Mouse (Mus musculus): Measurements from ENCODE around the gene Sirt3.
A peak's percentile ranks its signal among the peaks of the same experiment; 100 is the strongest.

Sirt3 gene

GRCm38 (mm10) chr7:140848591-140848990 is 33.5 kb downstream of the Sirt3 start:
- ATAC-seq (ENCODE audit: low TSS enrichment) = no peak

DNA sequence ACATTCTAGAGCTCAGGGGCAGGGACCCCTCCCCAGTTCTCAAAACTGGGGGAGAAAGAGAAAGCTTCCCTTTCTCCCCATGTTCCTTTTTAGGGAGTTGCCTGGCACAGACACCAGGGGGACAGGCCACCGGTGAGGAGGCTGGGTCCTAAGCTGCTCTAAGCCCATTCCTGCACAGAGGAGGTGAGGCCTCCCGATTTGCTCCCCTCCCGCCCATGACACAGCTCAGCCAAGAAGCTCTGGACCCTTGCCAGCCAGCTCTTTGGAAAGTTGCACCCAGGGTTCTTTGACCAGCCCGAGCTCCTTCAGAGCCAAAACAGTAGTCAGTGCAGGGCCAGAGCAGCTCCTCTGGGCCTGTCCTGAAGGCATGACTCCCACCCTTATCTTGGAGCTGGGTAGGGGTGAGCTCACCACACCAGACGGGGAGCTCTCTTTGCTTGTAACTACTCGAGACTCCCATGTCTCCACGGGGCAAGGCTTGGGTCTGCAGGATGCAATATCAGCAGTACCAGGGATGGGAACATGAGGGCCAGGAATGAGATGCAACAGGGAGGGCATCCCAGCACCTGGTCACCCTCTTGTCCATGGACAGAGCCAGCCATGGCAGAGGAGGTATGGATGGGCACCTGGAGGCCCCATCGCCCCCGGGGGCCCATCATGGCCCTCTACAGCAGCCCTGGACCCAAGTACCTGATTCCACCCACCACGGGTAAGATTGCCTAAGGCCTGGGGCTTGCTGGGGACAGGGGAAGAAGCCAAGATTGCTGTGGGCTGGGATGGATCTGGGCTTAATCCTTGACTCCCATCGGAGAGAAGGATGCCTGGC is 34.1 kb downstream of the Sirt3 start, which contains the start of gene Odf3:
Gene Odf3, plus strand, starts transcription at position 51 of the 826 bp plus-strand sequence.
- ATAC-seq (ENCODE audit: low TSS enrichment) = no peak

DNA sequence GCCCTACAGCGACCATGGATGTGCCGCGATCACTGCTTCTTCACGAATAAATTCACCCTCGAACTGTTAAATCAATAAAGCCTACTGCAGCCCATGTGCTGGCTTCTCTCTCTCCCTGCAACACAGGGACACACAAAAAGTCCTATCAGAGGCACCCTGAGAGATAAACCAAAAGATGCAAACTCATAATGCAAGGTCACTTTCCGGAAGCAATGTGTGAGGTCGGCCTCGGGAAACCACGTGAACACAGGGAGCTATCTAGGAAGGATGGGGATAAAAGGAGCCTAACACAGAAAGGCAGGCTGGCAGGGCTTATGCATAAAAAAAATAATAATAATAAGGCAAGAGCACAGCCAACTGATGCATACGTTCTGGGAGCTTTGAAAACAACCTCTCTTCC is 35.4 kb downstream of the Sirt3 start:
- no peak for ATAC-seq (ENCODE audit: low TSS enrichment)

- ATAC-seq (ENCODE audit: low TSS enrichment) = no peak
Measured at GRCm38 (mm10) chr7:140845683-140846082, 36.4 kb downstream of the Sirt3 start.

GRCm38 (mm10) chr7:140844905-140845665 is 37.0 kb downstream of the Sirt3 start, which contains the start of gene Scgb1c1:
TSS of gene Scgb1c1 (plus strand) at chr7:140845547.
- ATAC-seq (ENCODE audit: low TSS enrichment) = peak; percentile 84

- no peak for ATAC-seq (ENCODE audit: low TSS enrichment)
Measured at GRCm38 (mm10) chr7:140843806-140844205, 38.3 kb downstream of the Sirt3 start.

- ATAC-seq (ENCODE audit: low TSS enrichment) = no peak
Measured at GRCm38 (mm10) chr7:140840750-140841735, 41.1 kb downstream of the Sirt3 start.

GRCm38 (mm10) chr7:140839556-140839955 is 42.6 kb downstream of the Sirt3 start:
- ATAC-seq (ENCODE audit: low TSS enrichment) = no peak

- peak; percentile 68 for ATAC-seq (ENCODE audit: low TSS enrichment)
Measured at GRCm38 (mm10) chr7:140836243-140837115, 45.6 kb downstream of the Sirt3 start.

- ATAC-seq (ENCODE audit: low TSS enrichment) = no peak
Measured at GRCm38 (mm10) chr7:140835758-140836087, 46.4 kb downstream of the Sirt3 start.

DNA sequence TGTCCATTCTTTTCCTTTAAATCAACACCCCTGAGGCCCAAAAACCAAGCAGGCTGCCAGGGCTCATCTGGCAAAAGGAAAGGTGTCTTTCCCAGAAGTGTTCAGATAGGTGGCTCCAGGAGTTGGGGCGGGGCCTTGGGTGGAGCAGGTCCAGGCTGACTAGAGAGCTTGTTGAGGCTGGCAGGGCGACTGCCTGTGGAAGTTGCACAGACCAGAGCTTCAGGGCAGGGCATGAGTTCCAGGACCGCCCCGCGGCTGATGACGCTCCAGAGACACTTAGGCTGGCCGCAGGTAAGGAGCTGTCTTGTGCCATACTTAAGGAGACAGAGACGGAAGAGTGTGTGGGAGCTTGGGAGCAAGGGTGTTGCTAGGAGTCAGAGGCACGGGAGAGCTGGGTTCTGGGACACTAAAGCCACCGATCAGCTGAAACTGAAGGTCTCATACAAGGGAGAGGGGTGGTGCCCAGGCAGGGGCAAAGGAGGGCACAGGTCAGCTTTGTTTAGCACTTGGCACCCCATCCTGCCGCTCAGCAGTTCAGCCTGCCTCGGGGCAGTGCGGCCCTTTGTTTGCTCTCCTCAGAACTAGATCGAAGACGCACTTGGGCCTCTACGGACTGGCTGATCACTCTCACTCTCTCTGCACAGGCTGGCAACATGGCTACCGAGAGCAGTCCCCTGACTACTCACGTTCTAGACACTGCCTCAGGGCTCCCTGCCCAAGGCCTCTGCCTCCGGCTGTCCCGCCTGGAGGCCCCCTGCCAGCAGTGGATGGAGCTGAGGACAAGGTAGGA is 46.9 kb downstream of the Sirt3 start, which contains the start of gene Urah:
Gene Urah, plus strand, starts transcription at position 51 of the 790 bp plus-strand sequence.
- ATAC-seq (ENCODE audit: low TSS enrichment) = no peak

DNA sequence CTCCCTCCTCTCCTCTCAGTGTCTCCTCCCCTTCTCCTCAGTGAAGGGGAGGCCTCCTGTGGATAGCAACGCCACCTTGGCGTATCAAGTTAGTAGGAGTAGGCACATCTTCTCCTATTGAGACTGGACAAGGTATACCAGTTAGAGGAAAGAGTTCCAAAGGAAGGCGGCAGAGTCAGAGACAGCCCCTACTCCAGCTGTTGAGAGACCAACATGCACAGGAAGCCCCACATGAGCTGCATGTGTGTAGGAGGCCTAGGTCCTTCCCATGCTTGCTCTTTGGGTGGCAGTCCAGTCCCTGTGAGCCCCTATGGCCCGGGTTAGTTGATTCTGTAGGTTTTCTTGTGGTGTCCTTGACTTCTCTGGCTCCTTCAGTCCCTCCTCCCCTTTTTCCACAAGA is 48.8 kb downstream of the Sirt3 start:
- no peak for ATAC-seq (ENCODE audit: low TSS enrichment)

- no peak for ATAC-seq (ENCODE audit: low TSS enrichment)
Measured at GRCm38 (mm10) chr7:140831447-140831846, 50.7 kb downstream of the Sirt3 start.

DNA sequence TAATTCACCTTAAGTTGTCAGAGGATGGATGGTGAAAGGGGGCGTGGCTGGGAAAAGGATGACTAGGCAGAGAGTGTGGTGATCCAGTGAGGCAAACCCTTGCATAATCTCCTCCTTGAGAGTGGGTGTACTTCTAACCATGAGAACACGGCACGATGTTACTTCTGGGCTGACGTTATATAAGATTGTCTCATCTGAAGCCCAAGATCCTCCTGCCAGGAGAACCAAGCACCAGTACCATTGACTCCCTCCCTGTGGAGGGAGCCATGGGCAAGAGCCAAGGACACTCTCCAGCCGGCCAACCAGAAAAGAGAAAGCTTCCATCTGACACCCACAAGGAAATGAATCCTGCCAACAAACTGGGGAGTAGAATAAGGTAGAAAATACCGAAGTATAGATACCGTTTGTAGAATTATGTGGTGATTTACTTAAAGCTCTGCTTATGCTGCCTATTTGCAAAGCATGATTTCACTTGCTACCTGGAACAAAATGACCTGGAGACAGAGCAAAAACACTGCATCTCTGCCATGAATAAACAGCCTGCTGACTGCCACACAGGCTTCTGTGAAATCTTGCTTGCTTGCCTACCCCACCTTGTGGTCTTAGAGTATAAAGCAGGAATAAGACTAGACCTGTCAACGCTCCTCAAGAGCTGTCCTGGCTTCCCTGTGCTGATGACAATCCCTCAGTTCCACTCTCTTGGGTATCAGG is 53.8 kb downstream of the Sirt3 start:
- peak; percentile 96 for ATAC-seq (ENCODE audit: low TSS enrichment)

DNA sequence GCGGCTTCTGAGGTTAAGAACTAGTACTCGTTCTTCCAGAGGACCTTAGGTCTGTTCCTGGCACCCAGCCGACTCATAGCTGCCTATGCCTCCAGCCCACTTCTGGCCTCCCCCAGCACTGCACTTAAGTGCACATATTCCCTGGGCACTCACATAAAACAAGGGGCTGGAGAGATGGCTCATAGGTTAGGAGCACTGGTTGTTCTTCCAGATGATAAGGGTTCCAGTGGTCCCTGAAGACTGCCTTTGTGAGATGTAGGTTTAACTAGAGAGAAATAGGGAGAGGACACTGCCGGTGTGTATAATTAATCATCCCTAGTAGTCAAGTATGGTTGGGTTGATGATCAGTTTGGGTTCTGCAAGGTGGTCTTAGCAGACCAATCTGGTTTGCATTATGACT is 59.4 kb downstream of the Sirt3 start:
- no peak for ATAC-seq (ENCODE audit: low TSS enrichment)

DNA sequence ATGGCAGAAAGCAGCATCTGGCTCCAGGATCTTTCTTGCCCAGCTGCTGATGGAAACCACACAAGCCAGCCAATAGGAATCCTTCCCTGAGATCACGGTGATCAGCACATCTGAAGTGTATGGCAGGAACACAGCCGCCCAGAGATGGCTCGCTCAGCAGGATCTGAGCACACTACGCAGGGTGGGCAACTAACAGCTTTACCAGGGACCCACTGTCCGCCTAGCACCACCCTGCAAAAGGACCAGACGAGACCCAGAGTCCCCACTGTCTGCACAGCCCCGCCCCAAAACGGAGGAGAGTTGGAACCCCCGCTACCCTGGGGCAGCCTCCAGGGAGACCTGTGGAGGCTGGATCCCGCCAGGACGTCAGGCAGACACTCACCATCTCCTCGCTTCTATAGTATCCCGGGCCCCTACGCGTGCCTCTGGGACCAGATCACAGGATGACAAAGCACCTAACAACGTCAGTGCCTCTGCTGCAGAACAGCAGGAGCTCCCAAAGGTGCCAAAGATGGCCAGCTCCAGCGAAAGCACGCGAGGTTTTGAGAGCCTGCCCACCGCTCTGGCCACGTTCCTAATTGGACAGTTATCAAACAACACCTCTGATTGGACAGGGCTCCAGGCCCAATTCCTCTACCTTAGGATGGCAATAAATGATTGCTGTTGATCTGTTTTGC is 60.3 kb downstream of the Sirt3 start, which contains the start of gene Zfp941:
Gene Zfp941, minus strand, starts transcription at position 526 of the 677 bp plus-strand sequence.
- ATAC-seq (ENCODE audit: low TSS enrichment) = peak; percentile 83

GRCm38 (mm10) chr7:140821305-140821652 is 60.8 kb downstream of the Sirt3 start:
- peak; percentile 27; the same call in 1 of the 2 replicates for ATAC-seq (ENCODE audit: low TSS enrichment)

- ATAC-seq (ENCODE audit: low TSS enrichment) = no peak
Measured at GRCm38 (mm10) chr7:140820173-140820572, 61.9 kb downstream of the Sirt3 start.
